Mouse (Mus musculus) testis, adult 2 months (tissue): ENCODE data around the gene Olfr1184.

Source experiments
- CTCF ChIP-seq: fragments of 200-500 bp; IDR thresholded peaks from 2 replicates; pipeline ENCODE4 v1.5.1; 2012; ENCODE audit warnings: low read depth, mild to moderate bottlenecking, inconsistent platforms, low read length, moderate library complexity; ENCODE audit not compliant: control insufficient read depth, insufficient read depth, insufficient replicate concordance
- POLR2A ChIP-seq: fragments of 200-500 bp; IDR thresholded peaks from 2 replicates; pipeline ENCODE4 v1.6.1; 2012; ENCODE audit warnings: low read depth, mild to moderate bottlenecking, inconsistent platforms, low read length, moderate library complexity; ENCODE audit not compliant: control insufficient read depth

- TF ChIP-seq CTCF (no peak), POLR2A (no peak)
These were observed 34.4 kb upstream of the Olfr1184 start, which contains the start of gene Gm13757 for GRCm38 (mm10) chr2:88449031-88449430.
